Mouse (Mus musculus): ENCODE measurements at regions not wholly inside any gene's neighbourhood (a gene's known extent, or its start where the extent isn't known, plus 50 kb on each side); places are given as distances from the start of the nearest gene placed in this dataset.

DNA sequence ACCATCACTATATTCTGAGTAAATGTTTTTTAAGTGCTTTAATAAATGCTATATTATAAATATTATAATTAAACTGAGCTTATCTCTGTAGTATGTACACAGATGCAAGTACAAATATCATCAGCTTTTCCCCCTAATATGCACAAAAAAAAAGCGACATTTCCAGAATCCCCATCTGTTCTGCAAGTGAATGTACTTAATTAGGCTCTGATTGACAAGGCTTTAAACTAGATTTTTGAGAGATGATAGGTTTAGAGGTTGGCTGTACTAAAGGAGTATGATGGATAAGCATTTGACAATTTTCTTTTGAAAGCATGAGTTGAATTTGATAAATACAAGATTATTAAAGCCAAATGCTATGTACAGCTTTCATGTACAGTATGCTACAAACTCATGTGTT is 1404.8 kb downstream of the Sis start:
- TF ChIP-seq EP300 (IDR thresholded peaks at IDR 0.05; ENCODE audit: low read depth in 1 of 2, low read length in 2 of 2) (no peak), CTCF (IDR thresholded peaks at IDR 0.05 in 2 of 3, conservative IDR thresholded peaks at IDR 0.05 in 1 of 3; ENCODE audit: control insufficient read depth in 1 of 3, insufficient read depth in 1 of 3, low read depth in 2 of 3, low read length in 3 of 3, poor library complexity in 1 of 3, severe bottlenecking in 1 of 3) (no peak), GATA1 (IDR thresholded peaks at IDR 0.05; ENCODE audit: low read depth, low read length) (no peak), E2F4 (IDR thresholded peaks at IDR 0.05; ENCODE audit: borderline replicate concordance, low read depth, low read length) (no peak)

All from MEL (cell line).